Mouse (Mus musculus): ENCODE measurements around the gene Ly6g5b. TPM values are rescaled to one million over a fixed set of nuclear protein-coding genes. Genes with fewer than 3 reads are reported as not detected.

The Ly6g5b gene
- polyA plus RNA-seq, 1 experiment from 2014 or later, result 0.99 TPM

- peak overlapping the region; percentile 37; the same call in 1 of the 2 replicates for H3K4me3 ChIP-seq
- H3K27me3 ChIP-seq (ENCODE audit: insufficient read depth, poor library complexity, severe bottlenecking), result peaks cover 11% of the 10 kb centered on the region
- WGBS, result 11% methylated on average over 9 of the region's 9 CpGs
- peak overlapping the region; percentile 6; the same call in 1 of the 2 replicates for H3K27ac ChIP-seq
- DNase-seq (ENCODE audit: low spot score), result peak; percentile 86
- H3K9me3 ChIP-seq, result no peaks in the 10 kb centered on the region
- H3K36me3 ChIP-seq, result no peaks in the 10 kb centered on the region
- H3K4me1 ChIP-seq, result peaks cover 43% of the 10 kb centered on the region
Observed at GRCm38 (mm10) chr17:35079778-35080177, 35.5 kb downstream of the Ly6g5b start.

- Histone ChIP-seq H3K4me1 (peaks cover 50% of the 10 kb centered on the region), H3K36me3 (no peaks in the 10 kb centered on the region), H3K27ac (peak within 1 kb of the TSS; percentile 78), H3K27me3 (ENCODE audit: insufficient read depth, poor library complexity, severe bottlenecking) (peaks cover 18% of the 10 kb centered on the region), H3K4me3 (peak within 1 kb of the TSS; percentile 52), H3K9me3 (no peaks in the 10 kb centered on the region)
- peak; percentile 84 for DNase-seq (ENCODE audit: low spot score)
- 16% methylated on average over 14 of the region's 14 CpGs for WGBS
Observed at GRCm38 (mm10) chr17:35077786-35078233, 37.4 kb downstream of the Ly6g5b start, which contains the start of gene Ly6g6d. Gene Ly6g6d (minus strand): TSS chr17:35078065.

GRCm38 (mm10) chr17:35077285-35077684 lies 37.9 kb downstream of the Ly6g5b start:
- WGBS, result 31% methylated on average over 2 of the region's 2 CpGs
- peak overlapping the region; percentile 78 for H3K27ac ChIP-seq
- no peaks in the 10 kb centered on the region for H3K36me3 ChIP-seq
- peak overlapping the region; percentile 52 for H3K4me3 ChIP-seq
- peaks cover 50% of the 10 kb centered on the region for H3K4me1 ChIP-seq
- no peaks in the 10 kb centered on the region for H3K9me3 ChIP-seq
- no peak for DNase-seq (ENCODE audit: low spot score)
- peaks cover 18% of the 10 kb centered on the region for H3K27me3 ChIP-seq (ENCODE audit: insufficient read depth, poor library complexity, severe bottlenecking)

GRCm38 (mm10) chr17:35076507-35077176 lies 38.6 kb downstream of the Ly6g5b start, which contains the start of gene Ly6g6e:
Gene Ly6g6e (plus strand): TSS chr17:35076902.
- 33% methylated on average over 10 of the region's 10 CpGs for WGBS
- Histone ChIP-seq H3K4me1 (peaks cover 50% of the 10 kb centered on the region), H3K27me3 (ENCODE audit: insufficient read depth, poor library complexity, severe bottlenecking) (peaks cover 18% of the 10 kb centered on the region), H3K9me3 (no peaks in the 10 kb centered on the region), H3K27ac (peak within 1 kb of the TSS; percentile 78), H3K4me3 (peak within 1 kb of the TSS; percentile 52), H3K36me3 (no peaks in the 10 kb centered on the region)
- no peak for DNase-seq (ENCODE audit: low spot score)

GRCm38 (mm10) chr17:35074097-35074496 lies 41.1 kb downstream of the Ly6g5b start:
- 48% methylated on average over 17 of the region's 17 CpGs for WGBS
- peaks cover 34% of the 10 kb centered on the region for H3K4me1 ChIP-seq
- H3K27ac ChIP-seq, result 0 out of 2 replicates have a peak overlapping the region, but pooled peaks have one; percentile 29

GRCm38 (mm10) chr17:35071454-35071853 lies 43.8 kb downstream of the Ly6g5b start:
- H3K36me3 ChIP-seq, result no peaks in the 10 kb centered on the region
- no peak overlapping the region for H3K27ac ChIP-seq
- WGBS, result 75% methylated on average over 9 of the region's 9 CpGs
- no peak for DNase-seq (ENCODE audit: low spot score)
- H3K27me3 ChIP-seq (ENCODE audit: insufficient read depth, poor library complexity, severe bottlenecking), result peaks cover 41% of the 10 kb centered on the region
- H3K9me3 ChIP-seq, result no peaks in the 10 kb centered on the region
- H3K4me1 ChIP-seq, result peaks cover 15% of the 10 kb centered on the region
- H3K4me3 ChIP-seq, result no peak overlapping the region

More at GRCm38 (mm10) chr17:35074097-35074496, 41.1 kb downstream of the Ly6g5b start:
- Histone ChIP-seq H3K27me3 (ENCODE audit: insufficient read depth, poor library complexity, severe bottlenecking) (peaks cover 21% of the 10 kb centered on the region), H3K9me3 (no peaks in the 10 kb centered on the region), H3K36me3 (no peaks in the 10 kb centered on the region), H3K4me3 (0 out of 2 replicates have a peak overlapping the region, but pooled peaks have one; percentile 3)
- DNase-seq (ENCODE audit: low spot score), result no peak

- Histone ChIP-seq H3K9me3 (no peaks in the 10 kb centered on the region), H3K4me3 (no peak overlapping the region), H3K36me3 (no peaks in the 10 kb centered on the region), H3K27ac (no peak overlapping the region), H3K27me3 (ENCODE audit: insufficient read depth, poor library complexity, severe bottlenecking) (peaks cover 49% of the 10 kb centered on the region), H3K4me1 (peaks cover 14% of the 10 kb centered on the region)
- DNase-seq (ENCODE audit: low spot score), result no peak
- WGBS, result 43% methylated on average over 6 of the region's 6 CpGs
Observed at GRCm38 (mm10) chr17:35070556-35071229, 44.5 kb downstream of the Ly6g5b start.

GRCm38 (mm10) chr17:35068213-35068914 lies 46.9 kb downstream of the Ly6g5b start:
- WGBS, result 77% methylated on average over 17 of the region's 17 CpGs
- no peak for DNase-seq (ENCODE audit: low spot score)
- Histone ChIP-seq H3K4me1 (peaks cover 25% of the 10 kb centered on the region), H3K36me3 (0 out of 2 replicates have a peak, but pooled peaks cover under 1% of the 10 kb centered on the region), H3K4me3 (no peak overlapping the region), H3K9me3 (no peaks in the 10 kb centered on the region), H3K27ac (no peak overlapping the region), H3K27me3 (ENCODE audit: insufficient read depth, poor library complexity, severe bottlenecking) (peaks cover 64% of the 10 kb centered on the region)

- H3K36me3 ChIP-seq, result peaks cover 20% of the 10 kb centered on the region
- peaks cover 69% of the 10 kb centered on the region for H3K27me3 ChIP-seq (ENCODE audit: insufficient read depth, poor library complexity, severe bottlenecking)
- no peak for DNase-seq (ENCODE audit: low spot score)
- no peaks in the 10 kb centered on the region for H3K9me3 ChIP-seq
- H3K4me3 ChIP-seq, result peak within 1 kb of the TSS; percentile 56
- 41% methylated on average over 10 of the region's 10 CpGs for WGBS
- peak within 1 kb of the TSS; percentile 69 for H3K27ac ChIP-seq
- peaks cover 28% of the 10 kb centered on the region for H3K4me1 ChIP-seq
Observed at GRCm38 (mm10) chr17:35066084-35066483, 49.1 kb downstream of the Ly6g5b start, which contains the start of gene Mpig6b. Gene Mpig6b (minus strand): TSS chr17:35066184.

GRCm38 (mm10) chr17:35064951-35065947 lies 50.0 kb downstream of the Ly6g5b start, which contains the start of gene Ly6g6c:
Gene Ly6g6c (plus strand): TSS chr17:35065388.
- Histone ChIP-seq H3K27ac (peak within 1 kb of the TSS; percentile 69), H3K27me3 (ENCODE audit: insufficient read depth, poor library complexity, severe bottlenecking) (peaks cover 69% of the 10 kb centered on the region), H3K9me3 (no peaks in the 10 kb centered on the region), H3K4me3 (peak within 1 kb of the TSS; percentile 56), H3K36me3 (peaks cover 28% of the 10 kb centered on the region), H3K4me1 (peaks cover 33% of the 10 kb centered on the region)
- under 1% methylated on average over 48 of the region's 48 CpGs for WGBS
- no peak for DNase-seq (ENCODE audit: low spot score)

- H3K27ac ChIP-seq, result no peak overlapping the region
- peaks cover 41% of the 10 kb centered on the region for H3K4me1 ChIP-seq
- peaks cover 31% of the 10 kb centered on the region for H3K36me3 ChIP-seq
- no peaks in the 10 kb centered on the region for H3K9me3 ChIP-seq
- DNase-seq (ENCODE audit: low spot score), result no peak
- 19% methylated on average over 10 of the region's 10 CpGs for WGBS
- peak overlapping the region; percentile 56 for H3K4me3 ChIP-seq
- peaks cover 65% of the 10 kb centered on the region for H3K27me3 ChIP-seq (ENCODE audit: insufficient read depth, poor library complexity, severe bottlenecking)
Observed at GRCm38 (mm10) chr17:35064378-35064877, 50.8 kb downstream of the Ly6g5b start.
